Mouse (Mus musculus) heart, postnatal 10 days (tissue): ENCODE measurements at regions not wholly inside any gene's neighbourhood (a gene's known extent, or its start where the extent isn't known, plus 50 kb on each side); places are given as distances from the start of the nearest gene placed in this dataset.

Source experiments
- DNase-seq, 2 experiments: peaks; one replicate each; pipeline ENCODE4 v3.0.0; 2021
- intact Hi-C: fragments of 180-260 bp; cut with DNase I; formaldehyde crosslinking; loops from one replicate; pipeline ENCODE4 v1.15.1; 2025

DNA sequence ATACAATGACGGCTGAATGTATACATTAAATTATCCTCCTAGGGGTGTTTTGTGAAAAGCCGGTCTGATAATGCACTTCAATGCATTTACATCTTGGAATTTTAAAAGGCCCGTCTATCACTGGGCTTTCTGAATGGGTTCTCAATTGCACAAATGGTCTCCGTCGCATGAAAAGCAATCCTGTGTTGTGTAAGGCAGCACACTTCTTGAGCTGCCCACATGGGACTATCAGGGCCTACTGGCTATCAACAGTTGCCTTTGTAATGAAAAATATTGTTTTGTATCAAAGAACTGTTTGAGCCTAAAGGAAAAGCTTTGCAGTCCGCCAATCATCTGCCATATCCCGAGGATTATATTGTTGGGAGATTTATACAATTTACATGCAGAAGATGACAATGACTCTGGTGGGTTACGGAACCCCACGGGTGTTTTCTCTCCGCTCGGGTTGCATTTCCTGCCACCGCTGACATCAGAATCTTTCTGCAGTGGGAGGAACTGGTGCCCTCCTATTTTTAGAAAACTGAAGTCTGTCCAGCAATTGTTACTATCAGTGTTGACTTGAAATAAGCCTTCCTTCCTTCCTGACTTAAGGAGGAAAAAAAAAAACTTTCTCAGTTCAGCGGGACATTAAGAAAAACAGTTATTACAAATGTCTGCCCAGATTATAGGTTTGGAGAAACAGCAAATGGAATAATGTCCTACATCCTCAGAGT lies 118.7 kb downstream of the Tmem26 start:
- DNase-seq: peak; percentile 57 to 65
- intact Hi-C loops: loop anchor here (2.0 kb wide), 1 partner anchor 27 kb away; no protein-coding TSS in a partner anchor

GRCm38 (mm10) chr10:68844066-68844465 lies 120.6 kb downstream of the Tmem26 start:
- DNase-seq: no peak
- intact Hi-C loops: no loop called here

GRCm38 (mm10) chr10:68844596-68844995 lies 121.2 kb downstream of the Tmem26 start:
- DNase-seq: no peak

DNA sequence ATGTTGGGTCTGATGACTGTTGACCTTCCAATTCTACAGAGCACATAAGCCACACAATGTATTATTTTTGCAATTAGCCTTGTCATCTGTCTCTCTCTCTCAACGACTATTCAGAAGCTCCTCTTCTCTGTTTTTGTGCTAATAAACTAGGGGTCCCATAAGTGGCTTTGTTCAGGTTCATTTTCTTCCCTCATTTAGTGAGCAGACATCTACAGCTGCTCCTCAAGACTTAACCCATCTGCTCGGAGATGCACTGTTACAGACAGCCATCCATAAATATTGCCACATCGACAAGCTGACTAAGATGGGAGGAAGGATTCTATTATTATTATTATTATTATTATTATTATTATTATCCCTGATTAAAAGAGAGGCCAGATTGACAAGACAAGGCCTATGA lies 127.7 kb downstream of the Tmem26 start:
- intact Hi-C loops: no loop called here

More at GRCm38 (mm10) chr10:68844596-68844995, 121.2 kb downstream of the Tmem26 start:
- intact Hi-C loops: no loop called here

GRCm38 (mm10) chr10:68855934-68856891 lies 132.8 kb downstream of the Tmem26 start:
- intact Hi-C loops: no loop called here

More for the DNA sequence above, 127.7 kb downstream of the Tmem26 start:
- DNase-seq: no peak

DNA sequence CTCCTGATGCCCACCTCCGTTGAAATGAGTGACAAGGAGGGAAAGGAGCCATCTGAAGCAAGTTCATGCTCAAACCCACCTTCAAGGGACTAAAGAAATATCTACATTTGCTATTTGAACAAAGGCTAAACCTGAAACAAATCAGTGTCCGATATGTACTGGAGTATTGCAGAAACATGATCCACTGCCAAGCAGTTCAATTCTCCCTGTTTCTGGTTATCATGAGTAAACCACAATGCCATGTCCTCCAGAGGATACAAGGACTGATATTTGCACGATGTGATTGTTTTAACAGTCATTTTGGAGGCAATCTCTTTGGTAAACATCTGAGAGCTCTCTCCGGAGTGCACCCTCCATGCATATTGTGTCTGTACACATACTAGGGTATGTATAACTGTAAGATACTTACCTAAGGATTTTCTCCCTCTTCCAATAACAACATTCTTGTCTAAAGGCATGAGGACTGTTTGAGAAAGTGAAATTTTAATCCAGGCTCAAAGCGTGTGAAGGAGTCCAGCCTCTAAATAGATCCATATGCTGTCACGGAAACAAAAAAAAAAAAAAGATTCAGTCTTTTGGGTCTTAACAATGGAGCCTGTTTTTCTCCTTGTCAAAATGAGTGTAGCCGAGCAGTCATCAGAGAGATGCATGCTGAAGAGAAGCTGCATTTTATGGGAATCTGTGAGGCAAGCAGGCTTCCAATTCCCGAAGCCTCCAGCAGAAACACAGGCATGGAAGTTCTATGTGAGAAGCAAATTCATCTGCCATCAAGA lies 141.3 kb downstream of the Tmem26 start:
- peak in 1 of 2 experiments; percentile 11 for DNase-seq
- intact Hi-C loops: no loop called here

More at GRCm38 (mm10) chr10:68855934-68856891, 132.8 kb downstream of the Tmem26 start:
- no peak for DNase-seq

DNA sequence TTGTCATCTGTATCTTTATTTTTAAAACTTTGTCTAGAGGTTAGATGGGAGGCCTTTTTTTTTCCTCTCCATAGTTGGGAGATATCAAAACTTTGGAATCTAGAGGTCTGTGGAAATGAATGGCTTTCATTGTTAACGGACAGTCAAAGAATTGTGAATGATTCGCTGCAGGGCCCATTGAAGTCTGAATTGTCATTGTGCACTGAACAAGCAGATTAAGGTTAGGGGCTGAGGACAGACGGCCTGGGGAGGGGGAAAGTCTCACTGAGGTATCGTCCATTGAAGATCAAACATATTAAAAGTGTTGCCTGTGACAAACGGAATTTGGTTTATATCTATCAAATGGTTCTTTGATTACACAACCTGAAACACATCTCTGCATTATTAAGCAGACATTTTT lies 142.3 kb downstream of the Tmem26 start:
- intact Hi-C loops: no loop called here
- no peak for DNase-seq

DNA sequence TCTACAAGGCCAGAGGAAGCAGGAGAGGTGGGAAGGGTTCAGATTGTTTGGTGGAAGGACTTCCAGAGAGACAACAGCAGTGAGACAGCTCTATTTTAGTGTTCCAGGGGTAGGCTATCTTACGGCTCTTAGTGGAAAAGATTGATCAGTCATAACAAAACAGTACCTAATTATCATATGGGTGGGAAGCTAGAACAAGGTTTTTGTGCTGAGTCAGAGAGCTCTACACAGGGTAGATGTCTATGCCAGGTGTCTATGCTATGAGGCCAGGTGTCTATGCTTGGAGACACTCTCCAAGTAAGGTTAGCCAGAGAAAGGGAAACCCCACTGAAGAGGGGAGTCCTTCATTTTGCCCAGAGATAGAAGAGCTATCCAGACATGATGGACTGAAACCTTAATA lies 143.9 kb downstream of the Tmem26 start:
- intact Hi-C loops: no loop called here
- DNase-seq: no peak

DNA sequence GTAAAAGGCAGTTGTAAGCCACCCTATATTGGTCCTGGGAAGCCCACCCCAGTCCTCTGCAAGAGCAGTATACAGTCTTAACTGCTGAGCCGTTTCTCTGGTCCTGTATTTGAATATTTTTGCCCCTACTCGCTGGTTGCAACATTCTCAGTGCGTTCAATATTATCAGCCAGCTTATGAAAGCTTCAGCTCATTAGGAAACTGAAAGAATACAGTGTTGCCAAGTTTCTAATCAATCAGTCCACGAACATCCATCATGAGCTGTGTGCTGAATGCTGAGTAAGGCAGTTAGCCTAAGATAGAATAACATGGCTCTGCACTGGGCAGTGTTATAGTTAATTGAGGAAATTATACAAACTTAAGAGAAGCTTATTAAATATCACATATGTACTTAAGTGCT lies 148.7 kb downstream of the Tmem26 start:
- intact Hi-C loops: no loop called here
- no peak for DNase-seq

DNA sequence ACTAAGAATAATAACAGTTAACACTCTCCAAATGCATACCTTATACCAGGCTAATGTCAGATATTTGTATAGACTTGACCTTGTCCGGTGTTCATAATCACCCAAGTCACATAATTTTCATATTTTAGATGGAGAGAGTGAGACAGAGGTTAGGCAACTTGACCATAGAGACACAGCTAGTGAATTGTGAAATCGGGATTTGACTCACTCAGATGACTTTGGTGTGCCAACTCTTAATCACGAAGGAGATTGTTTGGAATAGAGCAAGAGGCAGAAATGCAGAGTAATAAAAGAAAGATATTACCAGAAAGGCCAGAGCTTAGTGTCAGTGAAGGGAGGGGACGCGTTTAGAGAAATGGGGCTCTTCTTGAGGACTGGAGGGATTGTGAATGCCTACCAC lies 152.2 kb downstream of the Tmem26 start:
- intact Hi-C loops: no loop called here
- DNase-seq: no peak

DNA sequence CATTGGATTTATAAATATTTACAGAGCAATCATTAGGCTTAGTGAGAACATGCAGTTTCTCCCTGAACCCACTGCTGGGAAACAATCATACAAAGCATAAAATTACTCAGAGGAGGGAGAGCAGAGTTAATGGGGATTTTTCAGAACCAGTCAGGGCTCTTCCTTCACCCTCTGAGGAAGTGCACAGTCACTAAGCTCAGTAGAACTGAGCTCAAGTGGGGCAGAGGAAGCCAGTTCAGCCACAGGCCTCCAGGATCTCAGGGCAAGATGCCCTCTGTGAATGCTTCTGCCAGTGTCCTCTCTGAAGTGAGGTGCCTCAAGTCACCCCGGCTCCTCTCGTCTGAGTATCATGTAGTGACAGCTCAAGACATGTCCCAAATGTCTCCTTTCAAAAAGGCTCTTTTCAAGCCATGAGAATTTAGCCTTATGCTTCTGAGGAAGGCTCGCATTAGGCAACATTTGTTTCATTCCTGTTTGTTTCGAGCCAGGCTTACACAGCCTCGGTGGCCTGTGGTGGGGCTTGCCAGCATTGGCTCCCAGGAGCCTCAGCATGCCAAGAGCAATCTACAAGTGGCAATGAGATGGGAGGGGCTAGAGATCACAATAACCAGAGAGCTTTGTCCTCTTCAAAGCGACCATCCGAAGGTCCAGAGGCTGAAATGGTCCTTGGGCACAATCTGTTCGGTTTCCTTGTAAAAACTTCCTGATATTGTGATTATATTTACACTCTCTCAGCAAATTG lies 169.8 kb downstream of the Tmem26 start:
- peak; percentile 21 to 29 for DNase-seq
- intact Hi-C loops: no loop called here

DNA sequence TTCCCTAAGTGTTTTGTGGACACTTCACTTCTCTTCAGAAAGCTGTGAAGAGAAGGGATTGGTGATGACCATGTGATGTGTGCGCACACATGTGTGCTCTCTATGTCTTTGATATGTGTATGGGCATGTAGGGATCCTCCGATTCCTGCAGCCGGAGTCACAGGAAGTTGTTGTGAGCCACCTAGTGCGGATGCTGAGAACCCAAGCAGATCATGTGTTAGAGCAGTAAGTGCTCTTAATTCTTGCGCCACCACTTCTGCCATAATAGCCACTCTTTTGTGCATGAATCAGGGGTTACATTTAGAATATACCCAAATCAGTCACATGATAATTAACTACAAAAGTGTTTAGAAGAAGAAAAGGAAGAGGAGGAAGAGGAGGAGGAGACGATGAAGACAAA lies 170.7 kb downstream of the Tmem26 start:
- DNase-seq: no peak
- intact Hi-C loops: no loop called here

DNA sequence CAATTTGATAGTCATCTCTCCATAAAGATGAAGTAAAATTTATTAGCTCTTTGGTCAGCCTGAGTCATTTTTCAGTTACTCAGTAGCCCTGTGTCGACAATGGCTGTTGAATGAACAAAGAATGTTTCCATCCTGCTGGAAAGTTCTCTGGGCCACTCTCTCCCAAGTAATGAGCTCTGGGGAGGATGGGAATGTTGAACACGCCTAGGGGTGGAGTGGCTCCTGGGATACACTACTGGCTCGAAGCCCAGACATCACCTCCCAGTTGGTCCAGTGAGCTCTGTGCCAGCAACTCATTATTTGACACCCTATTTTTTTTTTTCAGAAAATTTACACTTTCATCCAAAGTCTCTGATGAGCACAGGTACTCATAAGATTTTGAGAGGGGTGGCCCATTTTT lies 174.1 kb downstream of the Tmem26 start:
- peak; percentile 20 to 30 for DNase-seq
- intact Hi-C loops: no loop called here

DNA sequence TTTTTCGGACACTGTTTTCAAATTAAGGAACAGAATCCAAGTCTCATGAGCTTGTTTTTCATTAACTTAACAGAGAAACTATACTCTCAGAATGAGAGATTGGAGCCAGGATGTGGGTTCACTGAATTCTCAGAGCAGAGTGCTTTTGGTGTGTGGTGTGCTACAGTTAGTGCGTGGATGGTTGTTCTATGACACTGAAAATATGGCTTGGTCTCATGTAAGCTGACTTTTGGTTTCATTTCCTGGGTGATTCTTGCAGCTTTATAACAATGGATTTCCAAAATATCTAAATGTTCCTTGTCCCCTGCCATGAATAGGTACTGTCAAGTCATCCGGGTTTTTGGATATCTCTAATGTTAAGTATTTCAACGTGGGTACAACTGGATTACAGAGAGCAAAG lies 177.7 kb downstream of the Tmem26 start:
- intact Hi-C loops: loop anchor here (5.0 to 10.0 kb wide), 4 partner anchors 76 to 266 kb away; no protein-coding TSS in a partner anchor

GRCm38 (mm10) chr10:68902670-68903069 lies 179.2 kb downstream of the Tmem26 start:
- DNase-seq: peak; percentile 62 to 78

More for the DNA sequence above, 177.7 kb downstream of the Tmem26 start:
- DNase-seq: no peak

DNA sequence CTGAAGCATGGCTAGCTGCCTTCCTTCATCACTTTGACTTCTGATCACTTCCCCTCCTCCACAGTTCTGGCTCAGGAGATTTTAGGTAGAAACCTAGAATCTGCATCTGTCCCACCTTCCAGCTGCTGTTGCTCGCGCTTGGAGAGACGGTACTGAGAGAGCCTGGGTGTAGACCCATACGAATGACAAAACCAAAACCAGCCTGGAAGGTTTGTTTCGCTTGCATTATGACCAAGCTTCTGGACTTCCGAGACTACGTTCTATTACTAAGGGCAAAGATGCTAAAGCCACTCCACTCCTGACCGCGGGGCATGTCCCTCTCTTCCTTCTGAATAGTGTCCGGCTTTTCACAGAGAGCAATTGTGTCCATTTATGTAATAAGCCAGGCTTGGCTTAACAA lies 180.9 kb downstream of the Tmem26 start:
- DNase-seq: no peak
- intact Hi-C loops: loop anchor here (5.0 to 10.0 kb wide), 4 partner anchors 73 to 263 kb away; no protein-coding TSS in a partner anchor

More at GRCm38 (mm10) chr10:68902670-68903069, 179.2 kb downstream of the Tmem26 start:
- intact Hi-C loops: loop anchor here (2.0 to 10.0 kb wide), 6 partner anchors 75 to 418 kb away; no protein-coding TSS in a partner anchor

DNA sequence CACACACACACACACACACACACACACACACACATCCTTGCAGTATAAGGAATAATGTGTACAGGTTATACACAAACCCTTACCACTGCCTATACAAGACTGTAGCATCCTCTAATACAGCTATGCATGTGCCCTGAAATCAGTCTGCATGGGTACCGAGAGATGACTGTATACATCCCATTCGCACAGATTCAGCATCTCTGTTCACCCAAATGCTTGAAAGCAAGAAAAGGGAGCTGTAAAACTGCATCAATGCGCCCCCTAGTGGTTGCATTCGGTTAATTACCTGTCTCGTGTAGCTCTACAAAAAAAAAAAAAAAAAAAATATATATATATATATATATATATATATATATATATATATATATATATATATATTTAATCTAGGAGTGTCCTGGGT lies 184.8 kb downstream of the Tmem26 start:
- intact Hi-C loops: loop anchor here (2.0 to 10.0 kb wide), 3 partner anchors 197 to 551 kb away; no protein-coding TSS in a partner anchor
- peak; percentile 61 to 80 for DNase-seq

DNA sequence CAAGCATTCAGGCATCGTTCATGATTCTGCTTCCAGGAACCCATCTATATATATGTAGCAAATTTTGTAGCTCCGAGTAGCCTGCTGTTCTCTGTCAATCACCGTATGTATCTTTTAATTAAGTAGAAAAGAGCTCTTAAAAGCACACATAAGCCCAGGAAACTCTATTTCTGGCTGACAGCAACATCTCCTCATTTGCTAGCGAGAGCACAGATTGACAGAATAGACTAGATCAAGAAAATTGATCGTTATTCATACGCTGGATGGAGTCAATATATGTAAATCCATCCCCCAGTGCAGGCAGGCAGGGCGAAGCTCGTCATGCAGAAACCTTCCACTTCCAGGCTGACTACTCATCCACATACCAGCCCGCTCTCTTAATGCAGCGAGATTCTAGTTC lies 185.6 kb downstream of the Tmem26 start:
- no peak for DNase-seq
- intact Hi-C loops: loop anchor here (2.0 to 10.0 kb wide), 3 partner anchors 196 to 552 kb away; no protein-coding TSS in a partner anchor

- intact Hi-C loops: no loop called here
- DNase-seq: no peak
These were observed 192.7 kb downstream of the Tmem26 start for GRCm38 (mm10) chr10:68916147-68916546.

- intact Hi-C loops: no loop called here
- DNase-seq: no peak
These were observed 212.4 kb downstream of the Tmem26 start for GRCm38 (mm10) chr10:68935843-68936242.
